Mouse (Mus musculus): Measurements from ENCODE around the gene D630045J12Rik. TPM values are rescaled to one million over a fixed set of nuclear protein-coding genes. Genes with fewer than 3 reads are reported as not detected.

The D630045J12Rik gene
- polyA plus RNA-seq, 1 experiment, result 0.35 TPM

GRCm38 (mm10) chr6:38124207-38124835 is 129.5 kb downstream of the D630045J12Rik start, which contains the start of gene Atp6v0a4:
Gene Atp6v0a4, minus strand, starts transcription at chr6:38124586.
- peaks cover 2% of the 10 kb centered on the region; the same call in 1 of the 2 replicates for H3K4me1 ChIP-seq (ENCODE audit: control insufficient read depth, insufficient read depth, insufficient read length, low read length)
- H3K36me3 ChIP-seq (ENCODE audit: control insufficient read depth, insufficient read depth, low read length), result no peaks in the 10 kb centered on the region
- no peaks in the 10 kb centered on the region for H3K27me3 ChIP-seq (ENCODE audit: control insufficient read depth, insufficient read depth, low read length)
- no peak within 1 kb of the TSS for H3K4me3 ChIP-seq (ENCODE audit: low read depth, low read length)
- TF ChIP-seq CTCF (IDR thresholded peaks at IDR 0.05; ENCODE audit: extremely low read depth, insufficient read length, insufficient replicate concordance, low read depth, low read length), result no peak
- no peak for TF ChIP-seq POLR2A (IDR thresholded peaks at IDR 0.05; ENCODE audit: low read depth, low read length)
- 70% methylated on average over 7 of the region's 7 CpGs for WGBS
- H3K27ac ChIP-seq (ENCODE audit: insufficient read depth, low read depth, low read length), result no peak within 1 kb of the TSS

DNA sequence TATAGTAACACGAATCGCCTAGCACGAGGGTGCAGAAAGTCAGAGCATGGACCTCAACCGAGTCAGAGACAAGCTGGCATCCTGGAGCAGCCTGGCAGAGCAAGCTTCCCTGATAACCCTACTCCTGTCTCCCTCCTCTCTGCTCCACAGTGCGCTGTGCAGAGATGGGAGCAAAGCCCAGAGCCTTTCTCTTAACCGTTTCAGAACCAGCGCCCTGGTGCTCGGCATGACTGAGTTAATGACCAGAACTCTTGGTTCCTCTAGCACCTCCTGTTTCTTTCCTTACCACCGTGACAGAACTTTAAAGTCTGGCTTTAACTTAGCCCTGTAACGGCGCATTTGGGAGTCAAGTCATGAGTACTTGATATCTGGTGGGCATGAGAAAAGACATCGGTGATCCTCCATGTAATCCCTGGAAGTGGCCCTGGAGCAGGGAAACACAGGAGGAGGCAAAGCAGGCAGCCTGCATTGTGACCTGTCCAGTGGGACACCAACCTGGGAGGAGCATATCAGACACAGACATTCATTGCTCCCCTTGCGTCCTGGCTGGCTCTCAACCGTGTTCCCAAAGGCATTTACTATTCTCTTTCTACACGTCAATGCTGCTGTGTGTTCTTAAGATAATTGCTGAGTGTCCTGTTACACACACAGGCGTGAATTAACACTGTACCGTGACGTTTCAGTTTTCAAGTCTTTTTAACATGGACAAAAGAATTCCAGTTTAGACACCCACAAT is 130.2 kb downstream of the D630045J12Rik start:
- Histone ChIP-seq H3K36me3 (ENCODE audit: control insufficient read depth, insufficient read depth, low read length) (no peaks in the 10 kb centered on the region), H3K4me1 (ENCODE audit: control insufficient read depth, insufficient read depth, insufficient read length, low read length) (peaks cover 2% of the 10 kb centered on the region; the same call in 1 of the 2 replicates), H3K27me3 (ENCODE audit: control insufficient read depth, insufficient read depth, low read length) (no peaks in the 10 kb centered on the region), H3K27ac (ENCODE audit: insufficient read depth, low read depth, low read length) (no peak overlapping the region), H3K4me3 (ENCODE audit: low read depth, low read length) (no peak overlapping the region)
- TF ChIP-seq CTCF (IDR thresholded peaks at IDR 0.05; ENCODE audit: extremely low read depth, insufficient read length, insufficient replicate concordance, low read depth, low read length) (no peak), POLR2A (IDR thresholded peaks at IDR 0.05; ENCODE audit: low read depth, low read length) (no peak)
- 75% methylated on average over 18 of the region's 18 CpGs for WGBS

DNA sequence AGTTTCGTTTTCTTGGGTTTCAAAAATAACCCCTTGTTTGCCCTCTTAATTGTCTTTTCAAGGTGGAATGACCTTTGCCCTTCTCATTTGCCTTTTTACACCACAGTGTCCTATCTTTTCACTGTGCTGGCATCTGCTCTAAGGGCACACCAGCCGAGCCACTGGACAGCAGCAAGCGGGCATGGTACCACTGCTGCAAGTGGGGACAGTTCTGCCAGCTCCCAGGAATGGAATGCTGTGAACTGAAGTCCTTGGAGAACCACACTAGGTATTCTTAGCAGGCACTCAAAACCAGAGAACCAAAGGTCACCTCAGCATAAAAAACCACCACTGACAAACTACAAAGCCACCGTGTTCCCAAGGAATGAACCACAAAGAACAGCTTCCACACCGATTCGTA is 131.0 kb downstream of the D630045J12Rik start:
- peaks cover 2% of the 10 kb centered on the region; the same call in 1 of the 2 replicates for H3K4me1 ChIP-seq (ENCODE audit: control insufficient read depth, insufficient read depth, insufficient read length, low read length)
- no peaks in the 10 kb centered on the region for H3K27me3 ChIP-seq (ENCODE audit: control insufficient read depth, insufficient read depth, low read length)
- no peak overlapping the region for H3K27ac ChIP-seq (ENCODE audit: insufficient read depth, low read depth, low read length)
- H3K4me3 ChIP-seq (ENCODE audit: low read depth, low read length), result no peak overlapping the region
- no peaks in the 10 kb centered on the region for H3K36me3 ChIP-seq (ENCODE audit: control insufficient read depth, insufficient read depth, low read length)
- no peak for TF ChIP-seq CTCF (IDR thresholded peaks at IDR 0.05; ENCODE audit: extremely low read depth, insufficient read length, insufficient replicate concordance, low read depth, low read length)
- TF ChIP-seq POLR2A (IDR thresholded peaks at IDR 0.05; ENCODE audit: low read depth, low read length), result no peak
- WGBS, result 31% methylated on average over 6 of the region's 6 CpGs

GRCm38 (mm10) chr6:38121843-38122242 is 132.0 kb downstream of the D630045J12Rik start:
- no peak overlapping the region for H3K27ac ChIP-seq (ENCODE audit: insufficient read depth, low read depth, low read length)
- TF ChIP-seq CTCF (IDR thresholded peaks at IDR 0.05; ENCODE audit: extremely low read depth, insufficient read length, insufficient replicate concordance, low read depth, low read length) (no peak), POLR2A (IDR thresholded peaks at IDR 0.05; ENCODE audit: low read depth, low read length) (no peak)
- no peak overlapping the region for H3K4me3 ChIP-seq (ENCODE audit: low read depth, low read length)
- 82% methylated on average over 5 of the region's 5 CpGs for WGBS
- H3K4me1 ChIP-seq (ENCODE audit: control insufficient read depth, insufficient read depth, insufficient read length, low read length), result peaks cover 2% of the 10 kb centered on the region; the same call in 1 of the 2 replicates
- no peaks in the 10 kb centered on the region for H3K27me3 ChIP-seq (ENCODE audit: control insufficient read depth, insufficient read depth, low read length)
- H3K36me3 ChIP-seq (ENCODE audit: control insufficient read depth, insufficient read depth, low read length), result no peaks in the 10 kb centered on the region

GRCm38 (mm10) chr6:38120681-38121371 is 133.0 kb downstream of the D630045J12Rik start:
- Histone ChIP-seq H3K27me3 (ENCODE audit: control insufficient read depth, insufficient read depth, low read length) (no peaks in the 10 kb centered on the region), H3K36me3 (ENCODE audit: control insufficient read depth, insufficient read depth, low read length) (no peaks in the 10 kb centered on the region), H3K27ac (ENCODE audit: insufficient read depth, low read depth, low read length) (no peak overlapping the region), H3K4me3 (ENCODE audit: low read depth, low read length) (no peak overlapping the region), H3K4me1 (ENCODE audit: control insufficient read depth, insufficient read depth, insufficient read length, low read length) (peaks cover 2% of the 10 kb centered on the region; the same call in 1 of the 2 replicates)
- WGBS, result 42% methylated on average over 9 of the region's 9 CpGs
- TF ChIP-seq POLR2A (IDR thresholded peaks at IDR 0.05; ENCODE audit: low read depth, low read length), result no peak
- TF ChIP-seq CTCF (IDR thresholded peaks at IDR 0.05; ENCODE audit: extremely low read depth, insufficient read length, insufficient replicate concordance, low read depth, low read length), result no peak

DNA sequence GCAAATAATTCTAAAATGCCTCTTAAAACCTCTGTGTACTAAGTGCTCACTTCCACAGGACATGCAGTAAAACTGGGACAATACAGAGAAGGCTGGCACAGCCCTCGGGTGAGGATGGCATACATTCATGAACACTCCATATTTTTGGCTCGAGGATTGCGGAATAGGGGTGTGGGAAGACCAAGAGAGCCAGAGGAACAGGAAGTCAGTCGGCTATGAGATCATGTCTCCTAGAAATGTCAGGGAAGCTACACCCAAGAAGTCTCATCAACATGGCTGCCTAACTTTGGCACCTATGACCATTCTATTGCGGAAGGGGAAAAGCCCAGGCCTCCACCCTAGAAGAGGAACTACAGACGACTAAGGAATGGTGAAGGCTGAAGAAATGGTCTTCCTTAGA is 135.5 kb downstream of the D630045J12Rik start:
- H3K36me3 ChIP-seq (ENCODE audit: control insufficient read depth, insufficient read depth, low read length), result no peaks in the 10 kb centered on the region
- WGBS, result 84% methylated on average over 6 of the region's 6 CpGs
- H3K27ac ChIP-seq (ENCODE audit: insufficient read depth, low read depth, low read length), result no peak overlapping the region
- TF ChIP-seq CTCF (IDR thresholded peaks at IDR 0.05; ENCODE audit: extremely low read depth, insufficient read length, insufficient replicate concordance, low read depth, low read length) (no peak), POLR2A (IDR thresholded peaks at IDR 0.05; ENCODE audit: low read depth, low read length) (no peak)
- H3K4me3 ChIP-seq (ENCODE audit: low read depth, low read length), result no peak overlapping the region
- H3K27me3 ChIP-seq (ENCODE audit: control insufficient read depth, insufficient read depth, low read length), result no peaks in the 10 kb centered on the region
- H3K4me1 ChIP-seq (ENCODE audit: control insufficient read depth, insufficient read depth, insufficient read length, low read length), result peaks cover 2% of the 10 kb centered on the region; the same call in 1 of the 2 replicates

Data from small intestine, adult 2 months (tissue).